Mouse (Mus musculus) embryo, embryonic 11 days (tissue): ENCODE results near the gene Oas1f.
"Not testable (repeated sequence)": the region's sequence is repeated elsewhere in the genome, so short reads cannot be mapped to it uniquely, and the experiment has no call there.

Experiments
- DNase-seq: peaks from one replicate; pipeline ENCODE4 v3.0.0-alpha.2; 2015

Oas1f gene

DNA sequence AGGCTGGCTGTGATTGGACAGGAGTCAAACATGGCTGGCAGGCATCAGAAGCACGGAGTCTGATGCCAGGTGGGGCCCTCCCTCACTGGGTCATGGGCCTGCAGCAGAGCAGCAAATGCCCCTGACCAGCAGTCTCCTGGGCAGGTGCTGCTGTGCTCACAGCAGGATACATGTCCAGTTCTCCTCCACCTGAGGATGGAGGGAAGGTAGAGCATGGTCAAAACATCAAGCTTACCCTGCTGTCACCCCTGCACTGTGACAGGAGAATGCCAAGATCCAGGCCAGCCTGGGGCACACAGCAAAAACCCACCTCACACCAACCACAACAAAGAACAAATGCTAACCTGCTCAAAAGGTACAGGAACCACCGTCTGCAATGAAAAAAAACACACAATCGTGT is 29.7 kb downstream of the Oas1f start:
- DNase-seq = not testable (repeated sequence)

DNA sequence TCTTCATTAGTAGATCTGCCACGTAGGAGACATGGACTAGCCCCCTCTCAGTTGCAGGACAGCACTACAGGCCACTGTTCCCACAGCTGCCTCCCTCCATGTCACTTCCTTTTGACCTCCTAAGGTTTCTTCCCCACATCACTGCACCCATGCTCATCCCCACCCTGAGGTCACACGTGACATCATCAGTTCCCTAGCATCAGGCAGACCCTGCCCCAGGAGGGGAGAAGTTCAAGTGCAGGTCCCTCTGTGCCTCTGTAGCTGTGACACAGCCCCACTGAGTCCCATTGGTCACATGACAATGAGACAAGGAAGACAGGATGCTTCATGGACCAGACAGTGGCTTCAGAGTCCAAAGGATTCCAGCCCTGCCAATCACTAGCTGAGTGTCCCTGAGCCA is 30.2 kb downstream of the Oas1f start:
- DNase-seq = not testable (repeated sequence)

DNA sequence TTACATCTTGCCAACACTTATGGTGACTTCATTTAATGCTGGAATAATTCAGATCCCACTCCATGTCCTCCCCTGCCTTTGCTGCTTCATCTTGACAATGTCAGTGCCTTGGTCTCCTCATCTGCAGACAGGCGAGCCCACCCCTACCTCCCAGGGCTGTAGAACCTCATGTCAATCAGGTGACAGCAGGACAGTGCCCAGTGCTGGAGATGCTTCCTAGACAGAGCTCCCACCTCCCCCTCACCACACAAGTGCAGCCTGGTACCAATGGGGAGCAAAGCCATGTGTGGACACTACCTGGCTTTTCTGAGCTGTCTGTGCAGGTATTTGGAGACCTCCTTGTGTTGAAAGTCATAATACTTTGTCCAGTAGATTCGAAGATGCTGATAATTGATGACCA is 31.6 kb downstream of the Oas1f start:
- DNase-seq = not testable (repeated sequence)

DNA sequence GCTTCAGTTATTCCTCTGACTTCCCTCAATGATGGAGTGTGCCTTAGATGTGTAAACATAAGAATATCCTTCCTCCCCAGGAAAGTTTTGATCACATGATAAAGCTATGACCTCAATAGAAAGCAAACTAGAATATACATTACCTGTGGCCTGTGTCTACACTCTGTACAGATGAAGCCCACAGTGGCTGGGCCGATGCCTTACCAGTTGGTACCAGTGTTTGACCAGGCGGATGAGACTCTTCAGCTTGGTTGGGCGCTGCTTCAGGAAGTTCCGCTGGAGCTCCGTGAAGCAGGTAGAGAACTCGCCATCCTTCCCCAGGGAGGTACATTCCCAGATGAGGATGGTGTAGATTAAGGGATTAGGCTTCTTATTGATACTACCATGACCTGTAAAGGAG is 34.5 kb downstream of the Oas1f start:
- DNase-seq = not testable (repeated sequence)

DNA sequence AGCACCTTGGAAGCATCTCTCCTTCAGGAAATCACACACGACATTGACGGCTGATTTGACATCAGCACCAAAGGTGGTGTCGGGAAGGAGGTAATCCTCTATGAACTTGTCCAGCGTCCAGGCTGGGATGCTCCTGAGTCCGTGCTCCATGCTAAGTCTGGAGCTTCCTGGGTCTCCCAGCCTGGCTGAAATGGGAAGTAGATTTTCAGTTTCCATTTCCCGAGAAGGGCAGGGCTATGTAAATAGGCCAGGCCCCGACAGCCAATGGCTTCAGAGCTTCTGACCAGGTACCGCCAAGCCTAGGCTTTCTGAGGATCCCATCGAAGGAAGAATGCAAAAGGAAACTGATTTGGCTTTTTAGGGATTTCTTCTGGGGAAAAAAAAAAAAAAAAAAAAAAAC is 40.2 kb downstream of the Oas1f start, which contains the start of gene Oas1g:
Gene Oas1g (minus strand): TSS at position 201 of the 400 bp plus-strand sequence.
- DNase-seq = not testable (repeated sequence)

DNA sequence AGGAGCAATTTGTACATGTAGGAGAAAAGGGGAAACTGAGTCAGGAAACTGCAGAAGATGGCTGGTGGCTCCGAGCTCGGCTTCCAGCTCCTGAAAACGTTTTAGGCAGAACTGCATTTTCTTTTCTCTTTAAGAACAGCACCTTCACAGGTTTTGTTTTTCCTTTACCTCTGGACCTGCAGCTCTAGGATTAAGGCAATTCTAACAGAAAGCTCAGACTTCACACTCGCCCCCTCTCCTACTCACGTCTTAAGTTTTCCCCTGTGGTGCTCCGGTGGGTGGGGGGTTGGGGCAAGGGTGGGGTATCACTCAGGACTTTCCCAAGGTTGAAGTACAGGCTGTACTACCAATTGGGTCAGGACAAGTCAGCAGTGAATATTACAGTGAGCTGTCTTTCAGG is 40.7 kb downstream of the Oas1f start:
- DNase-seq = no peak

DNA sequence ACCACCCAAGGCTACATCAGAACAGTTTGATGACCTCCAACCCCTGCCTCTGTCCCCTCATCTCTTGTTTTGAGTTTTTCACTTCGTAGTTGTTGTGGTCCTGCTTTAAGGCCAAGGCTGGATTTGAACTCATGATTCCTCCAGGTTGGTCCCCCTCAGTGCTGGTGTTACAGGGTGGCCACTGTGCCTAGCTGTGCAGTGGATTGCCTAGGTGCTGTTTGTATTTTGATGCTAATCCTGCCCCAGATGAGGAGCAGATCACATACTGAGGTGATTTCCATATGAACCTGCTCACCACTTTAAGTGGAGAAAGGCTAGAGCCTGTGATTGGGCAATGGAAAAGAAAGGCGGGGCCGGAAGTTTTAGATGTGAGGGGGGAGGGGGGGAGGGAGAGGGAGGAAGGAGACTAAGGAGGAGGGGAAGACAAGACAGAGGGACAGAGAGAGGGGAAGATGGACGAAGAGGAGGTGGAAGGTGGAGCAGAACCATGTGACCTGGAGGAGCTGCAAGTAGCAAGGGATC is 41.2 kb downstream of the Oas1f start:
- not testable (repeated sequence) for DNase-seq

DNA sequence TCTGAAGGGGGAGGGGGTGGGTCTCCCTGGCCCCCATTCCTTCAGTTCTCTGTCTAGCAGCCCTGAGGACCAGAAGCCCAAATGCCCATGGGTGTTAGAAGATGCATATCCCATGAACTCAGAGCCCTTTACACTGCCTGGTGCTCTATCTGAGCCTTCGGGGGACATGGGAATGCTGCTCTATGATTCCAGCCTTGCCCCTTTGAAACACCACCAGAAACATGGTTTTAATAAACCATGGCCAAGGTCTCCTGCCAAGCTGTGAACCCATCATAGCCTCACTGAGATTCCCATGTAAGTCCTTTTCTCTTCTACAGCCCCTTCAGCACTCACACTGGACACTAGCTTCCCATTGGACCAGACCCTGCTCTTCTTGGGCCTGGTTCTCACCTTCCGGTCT is 42.9 kb downstream of the Oas1f start:
- no peak for DNase-seq

DNA sequence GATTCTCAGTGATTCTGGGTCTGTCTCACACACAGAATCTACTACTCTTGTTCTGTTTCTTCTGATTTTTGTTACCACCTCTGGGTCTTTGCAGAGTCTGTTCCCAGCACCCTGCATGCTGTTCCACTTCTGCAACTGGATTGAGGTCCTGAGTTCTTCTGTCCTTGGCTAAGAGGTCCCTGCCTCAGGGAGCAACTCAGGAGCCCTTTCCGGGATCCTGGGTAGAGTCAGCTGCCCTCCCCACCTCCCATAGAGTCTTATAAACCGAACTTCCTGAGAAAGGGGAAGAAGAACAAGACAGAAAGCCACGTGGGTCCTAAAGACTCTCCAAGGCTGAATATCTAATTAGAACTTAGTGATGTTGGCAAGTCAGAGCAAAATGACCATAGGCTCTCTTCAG is 43.8 kb downstream of the Oas1f start:
- no peak for DNase-seq

DNA sequence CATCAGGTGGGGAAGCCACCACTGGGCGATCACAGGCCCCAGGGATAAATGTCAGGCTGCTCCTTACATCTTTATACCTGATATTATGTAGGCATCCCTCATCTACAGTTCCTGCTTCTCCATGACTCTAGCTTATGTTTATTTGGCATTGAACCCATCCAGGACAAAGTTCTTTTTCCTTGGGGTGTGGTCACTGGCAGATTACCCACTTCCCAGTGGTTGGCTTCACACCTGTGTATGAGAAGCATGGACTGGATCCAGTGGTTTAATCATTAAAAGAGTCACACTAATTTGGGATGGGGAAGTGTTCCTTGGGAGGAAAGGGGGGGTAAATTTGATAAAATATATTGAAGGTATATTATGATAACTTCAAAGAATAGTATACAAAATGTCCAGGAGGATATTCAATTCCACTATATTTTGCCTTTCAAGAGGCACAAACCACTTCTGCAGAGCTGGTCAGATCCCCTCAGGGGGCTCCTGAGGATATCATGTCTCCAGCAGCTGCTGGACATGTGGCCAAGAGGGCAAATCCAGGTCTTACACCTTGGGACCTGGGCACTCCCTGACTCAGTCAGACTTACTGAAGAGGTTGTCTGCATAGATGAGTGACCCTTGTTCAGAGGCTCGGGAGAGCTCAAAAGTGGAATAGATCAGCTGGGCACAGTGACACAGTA is 44.5 kb downstream of the Oas1f start:
- DNase-seq = not testable (repeated sequence)

DNA sequence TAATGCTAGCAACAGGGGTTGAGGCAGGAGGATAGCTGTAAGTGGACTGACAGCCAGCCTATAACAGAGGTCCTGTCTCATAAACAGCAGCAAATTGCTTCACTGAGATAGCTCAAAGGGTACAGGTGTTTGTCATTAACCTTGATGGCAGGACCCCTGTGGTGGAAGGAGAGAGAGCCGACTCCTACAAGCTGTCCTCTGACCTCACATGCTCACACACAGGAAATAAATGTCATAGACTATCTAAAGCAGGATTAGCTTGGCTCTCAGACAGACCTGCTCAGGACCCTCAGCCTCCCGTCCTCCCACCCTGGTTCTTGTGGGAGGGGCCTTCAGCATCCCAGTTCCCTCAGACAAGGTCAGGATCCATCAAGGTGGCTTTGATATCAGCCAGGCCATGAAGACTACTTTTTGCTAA is 45.1 kb downstream of the Oas1f start:
- DNase-seq = no peak

DNA sequence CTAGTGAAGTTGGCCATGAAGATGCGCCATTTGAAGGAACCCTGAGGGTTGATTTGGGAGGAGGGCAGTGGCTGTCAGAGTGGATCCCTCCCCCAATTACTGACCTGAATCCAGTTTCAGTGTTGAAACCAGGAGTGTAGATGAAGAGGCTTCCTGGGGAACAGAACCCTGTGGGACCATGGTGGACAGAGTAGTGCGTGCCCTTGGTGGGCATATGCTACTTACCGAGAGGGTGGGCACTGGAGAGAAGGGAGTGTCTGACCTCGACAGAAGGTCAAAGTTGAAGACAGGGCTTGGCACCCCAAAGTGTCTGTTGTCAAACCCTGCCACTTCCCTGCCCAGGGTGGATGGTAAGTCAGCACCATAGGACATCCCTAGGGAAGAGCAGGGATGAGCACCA is 46.7 kb downstream of the Oas1f start:
- not testable (repeated sequence) for DNase-seq

DNA sequence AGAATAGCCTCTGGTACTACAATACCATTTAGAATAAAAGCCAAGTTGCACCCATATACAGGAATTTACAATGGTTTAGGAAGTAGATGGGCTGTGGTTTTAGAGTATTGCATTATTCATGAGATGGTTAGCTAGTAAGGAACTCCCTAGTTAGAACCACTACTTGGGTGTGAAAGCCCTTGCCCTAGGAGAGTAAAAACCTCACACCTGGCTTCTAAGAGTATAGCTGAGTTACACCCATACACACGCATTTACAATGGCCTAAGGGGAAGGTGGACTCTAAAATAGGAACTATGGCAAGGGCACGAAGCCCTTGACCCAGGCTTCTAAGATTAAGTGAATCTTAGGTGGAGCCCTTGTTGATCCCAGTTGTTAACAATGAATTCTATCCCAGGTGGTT is 47.5 kb downstream of the Oas1f start:
- DNase-seq = not testable (repeated sequence)

DNA sequence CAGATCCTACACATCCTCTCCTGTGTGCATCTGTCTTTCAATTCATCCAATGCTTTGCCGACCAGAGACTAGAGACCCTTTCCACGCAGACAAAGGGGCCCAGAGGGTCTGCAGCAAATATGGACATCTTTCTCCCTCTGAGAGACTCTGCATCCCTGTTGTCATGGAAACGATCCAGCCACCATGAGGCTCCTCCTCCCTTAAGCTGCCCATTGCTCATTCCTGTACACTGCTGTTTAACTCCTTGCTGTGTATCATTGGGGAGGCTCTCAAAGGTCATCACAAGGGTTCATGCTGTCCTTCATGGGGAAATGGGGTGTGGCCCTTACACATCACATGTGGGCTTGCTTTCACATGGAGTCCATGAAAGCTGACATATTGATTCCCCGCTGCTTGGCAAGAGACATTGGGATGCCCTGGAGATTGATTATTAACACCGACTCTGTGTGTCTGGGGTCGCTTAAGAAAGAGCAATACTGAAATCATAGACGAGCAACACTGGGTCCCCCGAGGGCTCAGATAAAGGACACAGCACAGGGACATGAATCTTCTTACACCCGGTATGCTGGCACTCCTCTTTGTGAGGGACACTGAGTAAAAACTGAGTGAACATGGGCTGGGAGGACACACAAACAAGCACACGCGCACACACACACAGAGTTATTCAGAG is 48.2 kb downstream of the Oas1f start:
- DNase-seq = no peak

DNA sequence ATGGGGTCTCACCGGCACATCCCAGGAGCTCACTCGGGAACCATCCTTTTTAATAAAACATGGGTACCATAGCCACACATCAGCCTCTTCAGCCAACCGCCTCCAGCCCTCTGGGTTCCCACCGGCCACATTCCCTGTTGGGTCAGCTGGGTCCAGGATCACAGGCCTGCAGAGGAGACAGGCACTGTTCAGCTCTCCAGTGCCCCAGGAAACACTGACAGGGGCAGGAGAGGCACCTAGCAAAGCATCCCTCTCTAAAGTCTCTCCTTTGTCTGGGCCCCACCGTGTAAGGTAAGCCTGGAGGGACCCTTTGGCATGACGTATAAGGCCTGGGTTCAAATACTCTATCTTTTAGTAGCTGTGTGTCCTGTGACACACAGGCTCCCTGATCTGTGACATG is 51.1 kb downstream of the Oas1f start:
- DNase-seq = no peak

DNA sequence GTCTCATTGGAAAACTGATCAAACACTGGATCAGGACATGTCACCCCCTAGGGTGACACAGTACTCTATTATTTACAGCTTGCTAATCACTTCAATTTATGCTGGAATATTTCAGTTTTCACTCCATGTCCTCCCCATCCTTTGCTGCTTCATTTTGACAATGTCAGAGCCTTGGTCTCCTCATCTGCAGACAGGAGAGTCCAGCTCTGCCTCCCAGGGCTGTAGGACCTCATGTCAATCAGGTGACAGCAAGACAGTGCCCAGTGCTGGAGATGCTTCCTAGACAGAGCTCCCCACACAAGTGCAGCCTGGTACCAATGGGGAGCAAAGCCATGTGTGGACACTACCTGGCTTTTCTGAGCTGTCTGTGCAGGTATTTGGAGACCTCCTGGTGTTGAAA is 51.6 kb downstream of the Oas1f start:
- no peak for DNase-seq

DNA sequence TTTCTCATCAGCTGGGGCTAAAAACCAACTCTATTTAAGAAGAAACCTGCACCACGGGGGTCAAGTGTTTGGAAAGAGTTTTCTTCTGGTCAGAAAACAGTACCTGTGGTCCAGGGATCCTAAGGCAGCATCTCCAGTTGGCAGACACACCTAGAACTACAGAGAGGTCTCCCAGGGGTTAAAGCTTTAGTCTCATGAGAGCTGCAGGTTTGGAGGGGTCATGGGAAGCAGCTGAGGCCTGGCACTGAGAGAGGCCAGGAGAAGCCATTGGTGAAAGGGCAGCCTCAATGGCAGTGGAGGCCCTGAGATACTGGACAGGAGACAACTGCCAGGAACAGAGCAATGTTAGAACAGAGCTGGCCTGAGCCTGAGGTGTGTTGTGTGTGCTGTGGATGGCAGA is 53.5 kb downstream of the Oas1f start:
- no peak for DNase-seq

DNA sequence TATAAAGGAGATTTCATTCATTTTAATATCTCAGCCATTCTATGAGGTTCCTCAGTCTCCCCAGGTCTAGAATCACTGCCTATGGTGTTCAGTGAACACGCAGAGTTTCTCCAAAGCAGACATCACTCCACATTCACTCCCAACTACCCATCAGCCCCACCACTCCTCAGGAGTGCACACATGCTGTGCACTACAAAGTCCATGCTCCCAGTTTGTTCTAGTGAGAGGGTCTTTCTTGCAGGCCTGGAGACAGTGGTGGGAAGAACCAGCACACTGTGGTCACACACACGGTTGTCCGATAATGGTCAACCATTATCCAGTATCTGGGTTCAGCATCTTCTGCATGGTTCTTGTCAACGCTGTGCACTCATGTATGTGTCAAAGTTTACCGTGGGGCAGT is 54.9 kb downstream of the Oas1f start:
- DNase-seq = no peak

DNA sequence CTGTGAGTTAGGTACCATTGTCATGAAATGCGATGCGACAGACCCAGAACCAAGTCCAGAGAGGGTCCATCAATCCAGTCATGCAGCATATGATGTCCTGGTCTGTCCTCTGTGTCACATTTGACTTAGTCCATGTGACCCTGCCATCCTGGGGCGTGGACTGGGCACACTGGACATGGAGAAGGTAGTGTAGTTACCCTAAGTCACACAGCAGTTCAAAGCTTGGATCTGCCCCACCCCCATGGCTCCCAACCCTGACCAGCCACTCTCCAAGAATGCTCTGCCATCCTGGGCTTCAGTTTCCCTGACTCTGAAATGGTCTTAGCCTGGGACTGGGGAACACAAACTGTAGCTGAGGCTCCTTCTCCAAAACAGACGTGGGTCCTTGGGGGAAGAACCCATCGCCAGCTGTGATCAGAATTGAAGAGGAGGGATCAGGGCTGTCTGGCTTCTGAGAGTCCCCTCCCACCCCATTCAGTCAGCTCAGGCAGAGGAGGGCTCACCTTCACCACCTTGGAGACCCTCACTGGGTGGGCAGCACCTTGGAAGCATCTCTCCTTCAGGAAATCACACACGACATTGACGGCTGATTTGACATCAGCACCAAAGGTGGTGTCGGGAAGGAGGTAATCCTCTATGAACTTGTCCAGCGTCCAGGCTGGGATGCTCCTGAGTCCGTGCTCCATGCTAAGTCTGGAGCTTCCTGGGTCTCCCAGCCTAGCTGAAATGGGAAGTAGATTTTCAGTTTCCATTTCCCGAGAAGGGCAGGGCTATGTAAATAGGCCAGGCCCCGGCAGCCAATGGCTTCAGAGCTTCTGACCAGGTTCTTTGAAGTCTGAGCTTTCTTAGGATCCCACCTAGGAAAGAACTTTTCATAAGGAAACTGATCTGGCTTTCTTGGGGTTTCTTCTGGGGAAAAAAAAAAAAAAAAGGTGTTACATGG is 59.9 kb downstream of the Oas1f start, which contains the start of gene Oas1a:
Gene Oas1a (minus strand): TSS at position 731 of the 943 bp plus-strand sequence.
- DNase-seq = peak; percentile 35
